Mouse (Mus musculus) embryonic facial prominence, embryonic 12.5 days (tissue): ENCODE results near the gene Tspo. TPM values are rescaled to one million over a fixed set of nuclear protein-coding genes. Genes with fewer than 3 reads are reported as not detected.

Source experiments
- ATAC-seq: fragments of 200-750 bp; cut with Nextera tagmentation; 2 replicates; pipeline ENCODE4 v1.8.0; 2017; ENCODE audit not compliant: insufficient number of reproducible peaks, insufficient read depth, low FRiP score, low TSS enrichment
- H3K27ac ChIP-seq: fragments of 300-500 bp; sonication (generic); 2 replicates; pipeline ENCODE4 v1.5.1; 2016; ENCODE audit warnings: mild to moderate bottlenecking
- H3K27me3 ChIP-seq: fragments of 300-500 bp; sonication (generic); 2 replicates; pipeline ENCODE4 v1.6.1; 2016; ENCODE audit warnings: mild to moderate bottlenecking, moderate library complexity
- H3K36me3 ChIP-seq: fragments of 300-500 bp; sonication (generic); 2 replicates; pipeline ENCODE4 v1.6.1; 2016; ENCODE audit warnings: mild to moderate bottlenecking
- H3K4me1 ChIP-seq: fragments of 300-500 bp; sonication (generic); 2 replicates; pipeline ENCODE4 v1.6.1; 2016
- H3K4me2 ChIP-seq: fragments of 300-500 bp; sonication (generic); replicated peaks from 2 replicates; pipeline ENCODE4 v1.6.1; 2016; ENCODE audit warnings: mild to moderate bottlenecking, moderate library complexity
- H3K4me3 ChIP-seq: fragments of 300-500 bp; sonication (generic); 2 replicates; pipeline ENCODE4 v1.5.1; 2016; ENCODE audit warnings: mild to moderate bottlenecking
- H3K9ac ChIP-seq: fragments of 300-500 bp; sonication (generic); 2 replicates; pipeline ENCODE4 v1.6.1; 2016; ENCODE audit warnings: mild to moderate bottlenecking, moderate library complexity
- H3K9me3 ChIP-seq: fragments of 300-500 bp; sonication (generic); 2 replicates; pipeline ENCODE4 v1.6.1; 2016; ENCODE audit warnings: mild to moderate bottlenecking, moderate library complexity
- WGBS: fragments of 180-500 bp; shearing (Covaris S2); methylation state at CpG from one replicate; pipeline ENCODE4 v1.1.7; 2016; 5-methylcytosine and 5-hydroxymethylcytosine counted together
- microRNA-seq: library from miRNA; unstranded; fragments of <30 nt; microRNA quantifications from one replicate; pipeline ENCODE4, GENCODE M21; 2017
- polyA plus RNA-seq: library from polyadenylated mRNA; unstranded; fragments of >200 nt; fragmentation: Nextera tagmentation; extraction: Ambion mirVana; gene quantifications from 2 replicates; pipeline ENCODE4 v1.2.1, GENCODE M21; 2016

Gene Tspo
- polyA plus RNA-seq, 1 experiment from 2014 or later, result 25.1 TPM

DNA sequence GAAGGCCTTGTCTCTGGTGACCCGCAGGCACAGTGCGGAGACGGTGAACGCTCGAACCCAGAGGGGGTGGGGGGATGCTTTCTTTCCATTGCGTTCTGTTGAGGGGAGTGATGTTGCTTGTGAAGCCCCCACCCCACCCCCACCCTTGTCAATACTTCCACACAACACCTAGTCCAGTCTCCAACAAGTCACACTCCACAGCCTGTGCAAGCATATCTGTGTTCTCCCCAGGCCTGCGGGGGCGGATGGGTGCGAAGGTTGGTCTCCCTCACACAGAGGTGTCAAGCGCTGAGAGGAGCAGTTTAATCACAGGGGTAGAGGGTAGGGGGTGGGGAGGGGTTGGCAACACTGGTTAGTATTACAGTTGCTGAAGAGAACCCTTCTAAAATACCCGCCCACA is 42.8 kb downstream of the Tspo start:
- peaks cover 24% of the 10 kb centered on the region for H3K36me3 ChIP-seq
- no peak overlapping the region for H3K27ac ChIP-seq
- no peaks in the 10 kb centered on the region for H3K27me3 ChIP-seq
- WGBS, result 88% methylated on average over 11 of the region's 11 CpGs
- no peak for ATAC-seq
- H3K4me3 ChIP-seq, result no peak overlapping the region
- no peak overlapping the region for H3K4me2 ChIP-seq
- peaks cover 5% of the 10 kb centered on the region; the same call in 1 of the 2 replicates for H3K4me1 ChIP-seq
- H3K9me3 ChIP-seq, result no peaks in the 10 kb centered on the region
- no peak overlapping the region for H3K9ac ChIP-seq

- H3K4me2 ChIP-seq, result no peak overlapping the region
- WGBS, result 94% methylated on average over 8 of the region's 8 CpGs
- H3K4me3 ChIP-seq, result no peak overlapping the region
These were observed 43.3 kb downstream of the Tspo start for GRCm38 (mm10) chr15:83606700-83607099.

DNA sequence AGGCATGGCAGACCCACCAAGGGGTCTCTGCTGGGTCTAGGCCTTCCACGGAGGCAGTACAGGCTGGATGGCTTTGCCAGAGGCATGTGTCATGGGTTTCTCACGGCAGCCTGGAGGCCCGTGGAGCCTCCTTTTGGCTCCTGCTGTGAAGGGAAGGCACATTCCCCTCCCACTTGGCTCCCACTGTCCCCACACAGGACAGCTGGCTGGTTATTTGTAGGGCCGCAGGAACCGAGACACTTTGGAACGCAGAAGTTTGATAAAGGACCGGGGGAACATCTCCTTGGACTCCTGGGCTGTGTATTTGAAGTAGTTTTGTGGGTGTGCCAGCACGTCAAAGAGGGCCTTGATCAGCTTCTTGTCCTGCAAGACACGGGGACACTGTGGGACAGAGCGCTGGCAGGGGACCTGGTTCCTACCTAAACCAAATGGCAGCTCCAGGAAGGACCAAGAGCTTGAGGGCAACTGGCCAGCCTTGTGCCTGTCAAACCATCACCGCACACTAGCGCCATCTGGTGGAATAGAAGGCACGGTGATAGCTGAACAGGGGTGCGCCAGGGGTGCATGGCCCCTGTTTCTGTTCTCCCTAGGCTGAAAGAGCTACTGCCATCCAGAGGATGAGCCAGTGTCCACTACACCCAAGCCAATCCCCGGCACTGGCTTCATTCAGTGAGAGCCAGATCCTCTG is 43.9 kb downstream of the Tspo start:
- peaks cover 29% of the 10 kb centered on the region for H3K36me3 ChIP-seq
- no peak for ATAC-seq

More at GRCm38 (mm10) chr15:83606700-83607099, 43.3 kb downstream of the Tspo start:
- ATAC-seq, result no peak
- no peaks in the 10 kb centered on the region for H3K9me3 ChIP-seq
- H3K4me1 ChIP-seq, result peaks cover 5% of the 10 kb centered on the region; the same call in 1 of the 2 replicates
- H3K27ac ChIP-seq, result no peak overlapping the region
- H3K9ac ChIP-seq, result no peak overlapping the region
- H3K27me3 ChIP-seq, result no peaks in the 10 kb centered on the region
- H3K36me3 ChIP-seq, result peaks cover 24% of the 10 kb centered on the region

GRCm38 (mm10) chr15:83615245-83615644 is 51.9 kb downstream of the Tspo start:
- H3K4me2 ChIP-seq, result no peak overlapping the region
- H3K4me3 ChIP-seq, result no peak overlapping the region
- ATAC-seq, result no peak
- no peak overlapping the region for H3K27ac ChIP-seq
- no peak overlapping the region for H3K9ac ChIP-seq
- 91% methylated on average over 3 of the region's 3 CpGs for WGBS
- H3K4me1 ChIP-seq, result no peaks in the 10 kb centered on the region
- H3K9me3 ChIP-seq, result no peaks in the 10 kb centered on the region
- peaks cover 61% of the 10 kb centered on the region for H3K36me3 ChIP-seq
- no peaks in the 10 kb centered on the region for H3K27me3 ChIP-seq

More for the DNA sequence above, 43.9 kb downstream of the Tspo start:
- 54% methylated on average over 15 of the region's 15 CpGs for WGBS
- H3K4me1 ChIP-seq, result peaks cover 5% of the 10 kb centered on the region; the same call in 1 of the 2 replicates
- no peak overlapping the region for H3K4me2 ChIP-seq
- H3K27ac ChIP-seq, result no peak overlapping the region
- no peak overlapping the region for H3K4me3 ChIP-seq
- no peaks in the 10 kb centered on the region for H3K27me3 ChIP-seq
- no peaks in the 10 kb centered on the region for H3K9me3 ChIP-seq
- H3K9ac ChIP-seq, result no peak overlapping the region

Small RNA genes within 50 kb of the gene (microRNA-seq; reads per million reads assigned to microRNA genes)
- not detected for gene Gm24575

Other genes starting within 250 kb of the Tspo start
- 43.2 and 43.3 TPM in 2 replicates for gene Arfgap3, start 213.3 kb upstream of the Tspo start, polyA plus RNA-seq
- 49.6 and 54.4 TPM in 2 replicates for gene Pacsin2, start 99.0 kb upstream of the Tspo start, polyA plus RNA-seq
- 26.6 and 27.6 TPM in 2 replicates for gene Ttll1, start 52.7 kb upstream of the Tspo start, polyA plus RNA-seq
- 3.4 TPM in 2 replicates for gene Bik, start 36.7 kb upstream of the Tspo start, polyA plus RNA-seq
- gene Mcat, start 195 bp downstream of the Tspo start, polyA plus RNA-seq, result 51.3 and 52.7 TPM in 2 replicates
- 48.9 and 51.0 TPM in 2 replicates for gene Ttll12, start 31.6 kb downstream of the Tspo start, polyA plus RNA-seq
- 48.4 and 57.9 TPM in 2 replicates for gene Scube1, start 161.4 kb downstream of the Tspo start, polyA plus RNA-seq
- gene Mpped1, start 215.9 kb downstream of the Tspo start, polyA plus RNA-seq, result 10.1 and 11.5 TPM in 2 replicates